ENCODE assay signal across 13 mouse cellular contexts in the genomic region with DNA sequence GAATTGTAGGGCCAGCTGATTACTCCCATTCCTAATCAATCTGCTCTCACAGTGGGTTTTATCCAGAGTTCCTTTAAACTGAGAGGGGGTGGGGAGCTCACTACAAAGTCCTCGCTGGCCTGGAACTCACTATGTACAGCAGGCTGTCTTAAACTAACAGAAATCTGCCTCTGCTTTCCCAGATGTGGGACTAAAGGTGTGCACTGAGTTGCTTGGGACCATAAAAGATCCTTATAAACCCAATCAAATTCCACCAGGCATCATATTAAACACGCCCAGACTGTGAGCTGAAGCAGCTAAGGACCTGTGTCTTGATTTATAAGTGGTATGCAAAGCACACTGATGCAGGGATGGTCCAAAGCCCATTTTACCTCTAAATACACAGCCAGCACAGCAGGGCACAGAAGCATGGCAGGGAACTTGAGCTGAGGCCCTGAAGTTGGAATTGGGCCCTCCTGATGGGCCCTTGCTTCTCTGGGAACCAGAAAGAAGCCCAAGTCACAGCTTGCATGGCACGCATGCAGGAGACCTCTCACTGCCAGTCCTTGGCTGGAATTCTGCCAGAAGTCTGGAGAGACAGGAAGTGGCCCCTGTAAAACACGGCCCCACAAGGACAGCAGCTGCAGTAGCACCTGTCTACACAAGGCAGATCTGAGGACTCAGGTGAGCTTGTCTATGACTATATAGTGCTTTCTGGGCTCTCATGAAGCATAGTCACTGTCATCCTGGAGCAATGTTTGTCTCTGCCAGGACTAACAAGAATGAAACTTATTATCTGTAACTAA.
DNase-seq lines count a peak whose midpoint lies in the region; ATAC-seq lines count a peak whose summit lies in the region.
"Had no signal": no experiment of that assay in that cellular context is flagged by ENCODE, and none has a peak within 500 bp of the region (broad histone marks: within the 10 kb centered on the region; RNA-seq: fewer than 3 reads in every experiment).

No protein-coding gene starts in this region.

- no peak overlapping the region for H3K4me3 ChIP-seq in hindbrain, embryonic 12.5 days
- H3K4me3 ChIP-seq in hindbrain, embryonic 14.5 days (replicated peaks; ENCODE audit: low read length): no peak overlapping the region
- H3K4me3 ChIP-seq in limb, embryonic 11.5 days (ENCODE audit: low read depth, low read length): no peak overlapping the region
- H3K4me3 ChIP-seq: embryonic facial prominence, embryonic 13.5 days; gastrocnemius, adult 2 months had no signal

- H3K4me1 ChIP-seq in hindbrain, embryonic 12.5 days: peaks cover 62% of the 10 kb centered on the region
- H3K4me1 ChIP-seq in hindbrain, embryonic 14.5 days (replicated peaks; ENCODE audit: control insufficient read depth, insufficient read depth, low read length): peaks cover 37% of the 10 kb centered on the region
- peaks cover 13% of the 10 kb centered on the region for H3K4me1 ChIP-seq in limb, embryonic 11.5 days (ENCODE audit: control insufficient read depth, insufficient read depth, low read length)

- H3K27ac ChIP-seq in hindbrain, embryonic 12.5 days: peak overlapping the region; percentile 78
- H3K27ac ChIP-seq in hindbrain, embryonic 14.5 days: no peak overlapping the region
- H3K27ac ChIP-seq in limb, embryonic 11.5 days (replicated peaks; ENCODE audit: low read depth, low read length): peak overlapping the region; percentile 36; the same call in 1 of the 2 replicates
- H3K27ac ChIP-seq: embryonic facial prominence, embryonic 13.5 days; gastrocnemius, adult 2 months had no signal

- DNase-seq in hindbrain, embryonic 14.5 days (ENCODE audit: low spot score): no peak
- peak; percentile 13 for DNase-seq in urinary bladder, postnatal 25 days (ENCODE audit: low spot score)
- no peak for DNase-seq in urinary bladder, postnatal 4 days (ENCODE audit: low spot score in 2 of 2)
- DNase-seq in limb, embryonic 11.5 days (ENCODE audit: low spot score): peak; percentile 42
- no peak for DNase-seq in adrenal gland, postnatal 14 days
- DNase-seq in thymus, postnatal 25 days: no peak
- DNase-seq in right cerebral cortex, postnatal 4 days: no peak
- DNase-seq: cerebellum, adult 18-20 months; gastrocnemius, adult 2 months; heart, postnatal 10 days had no signal

- no peak for ATAC-seq in hindbrain, embryonic 12.5 days (ENCODE audit: low FRiP score)
- ATAC-seq in hindbrain, embryonic 14.5 days (ENCODE audit: low FRiP score): no peak
- no peak for ATAC-seq in limb, embryonic 11.5 days (ENCODE audit: insufficient number of reproducible peaks, low FRiP score, low TSS enrichment, low read depth)

- H3K36me3 ChIP-seq in hindbrain, embryonic 12.5 days: no peaks in the 10 kb centered on the region
- no peaks in the 10 kb centered on the region for H3K36me3 ChIP-seq in hindbrain, embryonic 14.5 days (replicated peaks; ENCODE audit: control insufficient read depth, insufficient read depth)
- no peaks in the 10 kb centered on the region for H3K36me3 ChIP-seq in limb, embryonic 11.5 days (ENCODE audit: control insufficient read depth, insufficient read depth, low read length)
- H3K36me3 ChIP-seq: embryonic facial prominence, embryonic 13.5 days had no signal

- H3K9me3 ChIP-seq in hindbrain, embryonic 12.5 days (replicated peaks): no peaks in the 10 kb centered on the region
- H3K9me3 ChIP-seq in hindbrain, embryonic 14.5 days (ENCODE audit: control insufficient read depth, low read length): no peaks in the 10 kb centered on the region
- no peaks in the 10 kb centered on the region for H3K9me3 ChIP-seq in limb, embryonic 11.5 days (ENCODE audit: control insufficient read depth, low read length)
- H3K9me3 ChIP-seq: embryonic facial prominence, embryonic 13.5 days had no signal

- WGBS in hindbrain, embryonic 12.5 days: 52% methylated on average over 4 of the region's 4 CpGs
- WGBS in hindbrain, embryonic 14.5 days: 49% methylated on average over 4 of the region's 4 CpGs
- WGBS in limb, embryonic 11.5 days: 34% methylated on average over 4 of the region's 4 CpGs

- no peak overlapping the region for H3K4me2 ChIP-seq in hindbrain, embryonic 12.5 days (replicated peaks)
- H3K4me2 ChIP-seq in hindbrain, embryonic 14.5 days (replicated peaks): no peak overlapping the region
- no peak overlapping the region for H3K4me2 ChIP-seq in limb, embryonic 11.5 days (ENCODE audit: low read depth, severe bottlenecking)
- H3K4me2 ChIP-seq: embryonic facial prominence, embryonic 13.5 days; liver, embryonic 11.5 days had no signal

- H3K27me3 ChIP-seq in hindbrain, embryonic 12.5 days: no peaks in the 10 kb centered on the region
- H3K27me3 ChIP-seq in hindbrain, embryonic 14.5 days (ENCODE audit: control insufficient read depth, insufficient read depth, low read length): no peaks in the 10 kb centered on the region
- H3K27me3 ChIP-seq in limb, embryonic 11.5 days (ENCODE audit: control insufficient read depth, insufficient read depth, low read length): no peaks in the 10 kb centered on the region
- H3K27me3 ChIP-seq: embryonic facial prominence, embryonic 13.5 days had no signal

- no peak overlapping the region for H3K9ac ChIP-seq in hindbrain, embryonic 12.5 days
- H3K9ac ChIP-seq in hindbrain, embryonic 14.5 days: no peak overlapping the region
- no peak overlapping the region for H3K9ac ChIP-seq in limb, embryonic 11.5 days (ENCODE audit: low read length)
- H3K9ac ChIP-seq: embryonic facial prominence, embryonic 13.5 days had no signal

Comparison
In these comparisons a context has a peak if more than half of its experiments do, and no peak if none do; other contexts are left out.
1. DNase-seq: peak in urinary bladder, postnatal 25 days (single experiment) and limb, embryonic 11.5 days (single experiment); none in hindbrain, embryonic 14.5 days (single experiment), urinary bladder, postnatal 4 days (0 of 2), adrenal gland, postnatal 14 days (single experiment), thymus, postnatal 25 days (single experiment) and right cerebral cortex, postnatal 4 days (single experiment).